Mouse (Mus musculus): ENCODE results near the gene D630039A03Rik.

DNA sequence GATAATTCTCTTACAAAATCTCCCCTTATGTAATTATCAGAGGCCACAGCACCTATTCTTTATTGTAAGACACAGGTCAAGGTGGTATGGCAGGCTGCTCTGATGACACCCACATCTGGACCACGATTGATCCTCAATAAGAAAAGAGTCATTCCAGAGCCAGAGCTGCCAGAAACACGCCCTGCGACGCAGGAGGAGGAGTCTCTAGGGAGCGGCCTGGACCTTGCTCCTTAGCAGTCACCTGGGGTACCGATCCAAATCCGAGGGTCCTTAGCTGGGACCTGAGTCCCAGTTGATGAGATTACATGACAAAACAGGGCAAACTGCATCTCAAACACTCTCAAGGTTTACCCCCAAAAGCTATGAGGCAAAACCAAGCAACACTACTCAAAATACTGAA is 37.7 kb upstream of the D630039A03Rik start:
- TF ChIP-seq CHD2 (IDR thresholded peaks at IDR 0.05; ENCODE audit: low read depth, low read length), result no peak
- no peak for TF ChIP-seq HCFC1 (IDR thresholded peaks at IDR 0.05; ENCODE audit: borderline replicate concordance, insufficient read depth, low read length)
- no peak for TF ChIP-seq ZC3H11A (IDR thresholded peaks at IDR 0.05; ENCODE audit: borderline replicate concordance, low read depth, low read length)
- TF ChIP-seq MAFK (IDR thresholded peaks at IDR 0.05; ENCODE audit: insufficient read depth, low read depth, low read length), result no peak
